Mouse (Mus musculus) kidney, postnatal 4 days (tissue): ENCODE measurements at regions not wholly inside any gene's neighbourhood (a gene's known extent, or its start where the extent isn't known, plus 50 kb on each side); places are given as distances from the start of the nearest gene placed in this dataset.

Experiments
- DNase-seq, 2 experiments: peaks; one replicate each; pipeline ENCODE4 v3.0.0; 2021; ENCODE audit warnings: mixed read lengths in 2 of 2

DNA sequence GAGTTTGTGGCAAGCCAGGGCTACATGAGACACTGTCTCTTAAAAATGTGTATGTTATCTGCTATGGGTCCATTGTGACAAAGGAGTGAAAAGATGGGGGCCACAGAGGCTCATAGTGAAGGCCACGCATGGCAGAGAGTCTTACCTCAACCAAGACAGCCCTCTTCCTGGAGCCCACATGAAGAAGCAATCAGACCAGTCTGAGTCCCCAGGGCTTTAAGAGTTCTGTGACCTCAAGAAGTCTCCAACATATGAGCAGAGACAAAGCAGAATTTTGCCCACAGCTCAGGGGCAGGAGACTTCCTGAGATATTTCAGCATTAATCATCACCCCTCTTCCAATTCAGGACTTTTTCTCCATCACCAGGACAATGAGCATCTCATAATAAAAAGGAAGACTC is 50.4 kb upstream of the Ankrd34c start:
- no peak for DNase-seq
